Mouse (Mus musculus) liver, embryonic 12.5 days (tissue): ENCODE measurements around the gene Actr2. TPM values are rescaled to one million over a fixed set of nuclear protein-coding genes. Genes with fewer than 3 reads are reported as not detected.
"Not testable (repeated sequence)": the region's sequence is repeated elsewhere in the genome, so short reads cannot be mapped to it uniquely, and the experiment has no call there.

Experiments
- ATAC-seq: fragments of 200-750 bp; cut with Nextera tagmentation; 2 replicates; pipeline ENCODE4 v1.8.0; 2017; ENCODE audit warnings: moderate number of reproducible peaks, mild to moderate bottlenecking, moderate library complexity
- H3K27ac ChIP-seq: fragments of 300-500 bp; sonication (generic); 2 replicates; pipeline ENCODE4 v1.5.1; 2016; ENCODE audit warnings: mild to moderate bottlenecking
- H3K27me3 ChIP-seq: fragments of 300-500 bp; sonication (generic); replicated peaks from 2 replicates; pipeline ENCODE4 v1.6.1; 2016; ENCODE audit warnings: mild to moderate bottlenecking, moderate library complexity
- H3K36me3 ChIP-seq: fragments of 300-500 bp; sonication (generic); 2 replicates; pipeline ENCODE4 v1.6.1; 2016; ENCODE audit warnings: mild to moderate bottlenecking, moderate library complexity
- H3K4me1 ChIP-seq: fragments of 300-500 bp; sonication (generic); 2 replicates; pipeline ENCODE4 v1.6.1; 2016
- H3K4me2 ChIP-seq: fragments of 300-500 bp; sonication (generic); 2 replicates; pipeline ENCODE4 v1.6.1; 2016; ENCODE audit warnings: mild to moderate bottlenecking, moderate library complexity
- H3K4me3 ChIP-seq: fragments of 300-500 bp; sonication (generic); 2 replicates; pipeline ENCODE4 v1.5.1; 2016; ENCODE audit warnings: mild to moderate bottlenecking, moderate library complexity
- H3K9ac ChIP-seq: fragments of 300-500 bp; sonication (generic); 2 replicates; pipeline ENCODE4 v1.6.1; 2016; ENCODE audit warnings: mild to moderate bottlenecking, moderate library complexity
- H3K9me3 ChIP-seq: fragments of 300-500 bp; sonication (generic); replicated peaks from 2 replicates; pipeline ENCODE4 v1.6.1; 2016; ENCODE audit warnings: mild to moderate bottlenecking, moderate library complexity
- WGBS: fragments of 180-500 bp; shearing (Covaris S2); methylation state at CpG from one replicate; pipeline ENCODE4 v1.1.7; 2016; ENCODE audit not compliant: insufficient replicate concordance; 5-methylcytosine and 5-hydroxymethylcytosine counted together
- polyA plus RNA-seq: library from polyadenylated mRNA; unstranded; fragments of >200 nt; fragmentation: Nextera tagmentation; extraction: Ambion mirVana; gene quantifications from 2 replicates; pipeline ENCODE4 v1.2.1, GENCODE M21; 2016

The Actr2 gene
- polyA plus RNA-seq, 1 experiment from 2014 or later, result 78.1 TPM

DNA sequence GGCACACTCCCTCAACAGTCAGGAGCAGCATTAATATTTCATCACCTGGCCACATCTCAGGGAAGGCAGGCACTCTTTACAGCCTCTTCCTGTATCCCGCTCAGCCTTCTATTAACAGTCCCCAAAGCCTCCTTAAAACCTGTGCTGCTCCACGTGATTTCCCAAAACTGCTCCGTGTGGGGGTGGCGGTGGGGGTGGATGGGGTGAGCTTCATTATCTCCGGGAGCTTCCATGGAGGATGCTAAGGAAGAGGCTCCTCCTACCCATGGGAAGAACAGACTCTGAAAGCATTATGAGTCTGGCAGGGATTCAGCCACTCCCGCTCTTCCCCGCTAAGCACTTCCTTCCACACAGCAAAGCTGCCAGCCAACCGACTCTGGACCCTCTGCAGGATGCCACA, 74.0 kb downstream of the Actr2 start:
- Histone ChIP-seq H3K4me3 (no peak overlapping the region), H3K4me1 (peaks cover 37% of the 10 kb centered on the region), H3K27ac (no peak overlapping the region), H3K9ac (no peak overlapping the region), H3K4me2 (no peak overlapping the region), H3K36me3 (no peaks in the 10 kb centered on the region), H3K27me3 (0 out of 2 replicates have a peak, but pooled peaks cover 6% of the 10 kb centered on the region), H3K9me3 (no peaks in the 10 kb centered on the region)
- ATAC-seq, result no peak
- WGBS, result 45% methylated on average over 8 of the region's 8 CpGs

DNA sequence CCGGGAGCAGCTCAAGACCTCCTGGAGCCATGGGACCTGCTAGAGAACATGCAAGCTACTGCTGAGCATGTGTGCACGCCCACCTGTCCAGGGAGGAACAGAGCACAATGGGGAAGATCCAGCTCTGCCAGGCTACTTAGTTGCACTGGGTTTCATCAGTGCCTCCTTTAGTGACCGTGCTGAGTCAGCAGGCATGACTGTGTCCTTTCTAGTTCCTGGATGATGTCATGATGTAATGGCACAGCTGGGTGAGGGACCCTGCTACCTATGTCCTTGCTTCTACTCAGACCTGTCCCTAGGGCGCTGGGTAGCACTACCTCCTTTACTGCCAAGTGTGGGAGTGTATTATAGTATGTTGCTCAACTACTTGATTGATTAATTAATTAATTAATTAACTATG, 75.0 kb downstream of the Actr2 start:
- Histone ChIP-seq H3K27me3 (0 out of 2 replicates have a peak, but pooled peaks cover 6% of the 10 kb centered on the region), H3K4me3 (no peak overlapping the region), H3K4me2 (no peak overlapping the region), H3K4me1 (peaks cover 30% of the 10 kb centered on the region), H3K36me3 (no peaks in the 10 kb centered on the region), H3K9ac (no peak overlapping the region), H3K27ac (no peak overlapping the region), H3K9me3 (no peaks in the 10 kb centered on the region)
- WGBS, result 65% methylated on average over 4 of the region's 4 CpGs
- no peak for ATAC-seq

DNA sequence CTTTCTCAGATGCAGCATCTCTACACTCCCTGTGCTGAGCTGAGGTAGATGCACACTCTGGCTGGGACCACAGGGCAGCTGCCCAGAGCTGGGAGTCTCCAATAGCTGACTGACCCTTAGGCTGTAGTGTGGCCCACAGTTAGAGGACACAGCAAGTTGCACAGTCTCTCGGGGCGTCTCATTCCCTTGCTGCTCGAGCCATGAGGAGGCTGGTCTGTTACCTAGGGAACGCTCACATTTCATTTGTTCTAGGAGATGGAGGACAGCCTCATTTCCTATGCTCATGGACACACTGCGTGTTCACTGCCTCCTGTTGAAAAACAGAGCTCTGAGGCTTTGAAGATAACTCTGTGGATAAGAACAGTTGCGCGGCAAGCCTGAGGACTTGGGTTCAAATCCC, 76.7 kb downstream of the Actr2 start:
- Histone ChIP-seq H3K4me2 (0 out of 2 replicates have a peak overlapping the region, but pooled peaks have one; percentile 22), H3K4me3 (no peak overlapping the region), H3K27ac (no peak overlapping the region; the same call in 1 of the 2 replicates), H3K27me3 (0 out of 2 replicates have a peak, but pooled peaks cover 6% of the 10 kb centered on the region), H3K36me3 (no peaks in the 10 kb centered on the region), H3K9me3 (no peaks in the 10 kb centered on the region; the same call in 1 of the 2 replicates), H3K9ac (no peak overlapping the region), H3K4me1 (peaks cover 21% of the 10 kb centered on the region)
- ATAC-seq, result peak; percentile 27; the same call in 1 of the 2 replicates
- WGBS, result 87% methylated on average over 7 of the region's 7 CpGs

DNA sequence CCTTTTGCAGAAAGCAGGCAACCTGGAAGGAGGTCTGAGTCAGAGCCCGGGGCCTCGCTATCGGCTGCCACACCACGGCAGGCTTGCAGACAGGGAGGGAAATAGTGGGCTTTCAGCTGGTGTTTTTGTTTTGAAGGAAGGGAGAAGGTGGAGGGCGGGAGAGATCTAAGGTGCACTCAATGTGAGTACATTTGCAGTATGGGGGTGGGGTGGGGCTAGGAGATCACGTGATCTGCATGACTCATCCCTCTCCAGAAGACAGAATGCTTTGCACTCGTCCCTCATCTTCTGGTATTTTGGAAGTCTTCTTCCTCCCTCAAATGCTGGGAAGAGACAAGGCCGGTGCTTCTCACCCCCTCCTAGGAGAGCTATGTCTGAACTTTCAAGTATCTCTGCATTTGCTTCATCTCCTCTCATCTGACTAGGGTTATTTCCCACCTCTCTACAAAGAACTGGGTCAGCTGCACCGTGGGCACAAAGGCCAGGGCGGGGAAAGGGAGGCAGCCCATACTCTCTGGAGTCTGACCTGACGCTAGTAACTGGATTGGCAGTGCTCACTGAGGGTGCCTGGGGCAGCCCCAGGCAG, 77.3 kb downstream of the Actr2 start:
- WGBS, result 29% methylated on average over 11 of the region's 11 CpGs
- H3K4me2 ChIP-seq, result peak overlapping the region; percentile 22; the same call in 1 of the 2 replicates
- ATAC-seq, result peak; percentile 71

DNA sequence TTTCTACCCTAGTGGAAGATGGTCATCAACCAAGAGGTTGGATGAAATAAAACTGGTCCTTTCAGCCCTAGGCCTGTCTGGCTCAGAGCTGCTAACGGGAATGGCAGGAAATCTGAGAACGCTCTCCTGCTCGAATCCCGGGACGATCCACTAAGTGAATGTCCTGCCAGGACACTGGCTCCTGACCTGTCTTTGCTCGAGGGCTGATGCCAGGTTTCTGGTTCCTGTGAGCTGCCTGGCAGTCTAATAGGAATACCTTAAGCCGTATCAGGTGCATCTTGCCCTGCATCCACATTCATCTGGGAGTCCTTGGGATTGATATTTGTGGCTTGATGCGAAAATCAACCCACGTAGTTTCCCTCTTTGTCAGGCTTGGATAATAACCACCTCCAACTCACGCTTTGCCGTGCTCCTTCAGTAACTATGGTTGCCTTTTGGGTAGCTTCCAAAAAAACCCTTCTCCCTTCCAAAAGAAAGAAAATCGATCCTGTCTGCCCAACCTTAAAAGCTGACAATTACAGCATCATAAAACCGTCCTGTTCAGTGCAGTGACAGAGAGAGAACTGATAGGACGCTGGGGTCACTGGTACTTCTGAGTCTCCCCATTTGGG, 78.3 kb downstream of the Actr2 start:
- H3K4me2 ChIP-seq, result no peak overlapping the region
- 69% methylated on average over 14 of the region's 14 CpGs for WGBS

More for the DNA sequence above, 77.3 kb downstream of the Actr2 start:
- Histone ChIP-seq H3K9ac (no peak overlapping the region), H3K27ac (no peak overlapping the region; the same call in 1 of the 2 replicates), H3K27me3 (0 out of 2 replicates have a peak, but pooled peaks cover 6% of the 10 kb centered on the region), H3K9me3 (no peaks in the 10 kb centered on the region; the same call in 1 of the 2 replicates), H3K4me1 (peaks cover 20% of the 10 kb centered on the region), H3K4me3 (no peak overlapping the region), H3K36me3 (no peaks in the 10 kb centered on the region)

DNA sequence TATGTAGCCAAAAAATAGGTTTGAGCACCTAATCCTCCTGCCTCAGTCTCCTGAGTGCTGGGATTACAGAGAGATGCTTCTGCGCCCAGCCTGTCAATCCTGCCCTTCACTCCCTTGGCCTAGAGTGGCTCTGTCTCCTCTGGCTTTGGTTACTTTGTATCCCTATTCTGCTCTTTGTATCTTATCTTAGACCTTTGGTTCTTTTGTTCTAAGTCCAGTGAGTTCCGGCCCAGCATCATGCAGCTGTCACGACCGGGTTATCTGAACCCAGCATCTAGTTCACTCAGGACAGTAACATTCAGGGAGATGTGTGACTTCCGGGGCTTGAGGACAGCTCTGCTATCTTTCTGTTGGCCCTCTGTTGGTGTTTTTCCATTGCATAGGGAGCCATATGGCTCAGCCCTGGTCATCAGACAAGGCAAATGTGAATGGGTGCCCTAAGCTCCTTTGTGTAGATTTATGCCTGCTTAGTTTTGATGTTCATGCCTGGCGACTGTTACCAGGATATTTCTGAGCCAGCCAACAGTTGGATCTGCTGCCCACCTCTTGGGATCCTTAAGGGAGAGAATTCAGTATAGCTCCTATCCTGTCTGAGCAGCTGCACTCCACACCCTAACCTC, 79.1 kb downstream of the Actr2 start:
- H3K27me3 ChIP-seq, result 0 out of 2 replicates have a peak, but pooled peaks cover 6% of the 10 kb centered on the region
- H3K9me3 ChIP-seq, result no peaks in the 10 kb centered on the region; the same call in 1 of the 2 replicates
- peaks cover 28% of the 10 kb centered on the region for H3K4me1 ChIP-seq
- ATAC-seq, result no peak
- no peak overlapping the region for H3K27ac ChIP-seq
- no peak overlapping the region for H3K4me2 ChIP-seq
- H3K36me3 ChIP-seq, result no peaks in the 10 kb centered on the region
- no peak overlapping the region for H3K9ac ChIP-seq
- WGBS, result 25% methylated on average over 6 of the region's 6 CpGs
- no peak overlapping the region for H3K4me3 ChIP-seq

More for the DNA sequence above, 78.3 kb downstream of the Actr2 start:
- Histone ChIP-seq H3K9ac (no peak overlapping the region), H3K27ac (no peak overlapping the region), H3K4me3 (no peak overlapping the region), H3K4me1 (peaks cover 20% of the 10 kb centered on the region), H3K36me3 (no peaks in the 10 kb centered on the region), H3K9me3 (no peaks in the 10 kb centered on the region; the same call in 1 of the 2 replicates), H3K27me3 (0 out of 2 replicates have a peak, but pooled peaks cover 6% of the 10 kb centered on the region)
- ATAC-seq, result no peak

DNA sequence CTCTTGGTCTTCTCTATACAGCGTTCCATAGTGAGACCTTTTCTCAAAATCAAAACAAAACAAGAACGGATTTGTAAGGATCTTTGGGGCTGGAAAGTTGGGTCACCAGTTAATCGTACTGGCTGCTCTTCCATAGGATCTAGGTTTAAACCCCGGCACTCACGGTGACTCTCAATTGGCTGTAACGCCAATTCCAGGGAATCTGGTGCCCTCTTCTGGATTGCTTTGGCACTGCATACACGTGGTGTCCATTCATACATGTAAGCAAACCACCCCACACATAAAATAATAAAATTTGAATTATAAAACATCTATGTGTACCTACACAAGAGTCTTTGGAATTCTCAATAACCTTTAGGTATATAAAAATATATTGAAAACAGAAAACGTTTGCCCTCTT, 81.2 kb downstream of the Actr2 start:
- no peaks in the 10 kb centered on the region for H3K27me3 ChIP-seq
- no peak overlapping the region for H3K27ac ChIP-seq
- peaks cover 32% of the 10 kb centered on the region for H3K4me1 ChIP-seq
- no peak for ATAC-seq
- no peak overlapping the region for H3K9ac ChIP-seq
- no peak overlapping the region for H3K4me2 ChIP-seq
- WGBS, result 28% methylated on average over 8 of the region's 8 CpGs
- H3K9me3 ChIP-seq, result no peaks in the 10 kb centered on the region; the same call in 1 of the 2 replicates
- 0 out of 2 replicates have a peak, but pooled peaks cover 3% of the 10 kb centered on the region for H3K36me3 ChIP-seq
- no peak overlapping the region for H3K4me3 ChIP-seq

DNA sequence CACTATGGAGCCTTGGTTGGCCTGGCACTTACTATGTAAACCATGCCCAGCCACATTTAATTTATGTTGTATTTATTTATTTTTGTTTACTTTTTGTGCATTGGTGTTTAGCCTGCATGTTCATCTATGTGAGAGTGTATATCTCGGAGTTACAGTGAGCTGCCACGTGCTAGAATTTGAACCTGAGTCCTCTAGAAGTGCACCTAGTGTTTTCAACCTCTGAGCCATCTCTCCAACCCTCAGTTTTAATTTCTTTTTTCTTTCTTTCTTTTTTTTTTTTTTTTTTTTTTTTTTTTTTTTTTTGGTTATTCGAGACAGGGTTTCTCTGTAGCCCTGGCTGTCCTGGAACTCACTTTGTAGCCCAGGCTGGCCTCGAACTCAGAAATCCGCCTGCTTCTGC, 81.7 kb downstream of the Actr2 start:
- H3K4me3 ChIP-seq, ATAC-seq, H3K4me2 ChIP-seq, H3K27ac ChIP-seq, H3K36me3 ChIP-seq, H3K9ac ChIP-seq, H3K27me3 ChIP-seq, H3K9me3 ChIP-seq: not testable (repeated sequence)
- 79% methylated on average over 5 of the region's 5 CpGs for WGBS
- peaks cover 32% of the 10 kb centered on the region for H3K4me1 ChIP-seq

DNA sequence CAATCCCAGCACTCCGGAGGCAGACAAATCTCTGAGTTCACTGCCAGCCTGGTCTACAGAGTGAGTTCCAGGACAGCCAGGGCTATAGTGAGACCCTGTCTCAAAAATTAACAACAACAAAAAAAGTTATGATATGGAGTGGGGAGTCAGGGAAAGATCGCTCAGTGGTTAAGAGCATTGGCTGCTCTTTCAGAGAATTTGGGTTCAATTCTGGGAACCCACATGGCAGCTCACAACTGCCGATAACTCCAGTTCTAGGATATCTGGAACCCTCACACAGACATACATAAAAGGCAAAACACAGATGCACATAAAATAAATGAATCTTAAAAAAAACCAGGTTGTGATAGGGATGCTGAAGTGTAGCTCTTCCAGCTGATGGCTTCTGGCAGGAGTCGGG, 83.7 kb downstream of the Actr2 start:
- Histone ChIP-seq H3K9me3 (no peaks in the 10 kb centered on the region; the same call in 1 of the 2 replicates), H3K4me2 (0 out of 2 replicates have a peak overlapping the region, but pooled peaks have one; percentile 2), H3K36me3 (peaks cover 20% of the 10 kb centered on the region; the same call in 1 of the 2 replicates), H3K9ac (no peak overlapping the region), H3K27me3 (no peaks in the 10 kb centered on the region), H3K4me3 (no peak overlapping the region), H3K27ac (no peak overlapping the region), H3K4me1 (peaks cover 37% of the 10 kb centered on the region)
- peak; percentile 59 for ATAC-seq
- 55% methylated on average over 4 of the region's 4 CpGs for WGBS

DNA sequence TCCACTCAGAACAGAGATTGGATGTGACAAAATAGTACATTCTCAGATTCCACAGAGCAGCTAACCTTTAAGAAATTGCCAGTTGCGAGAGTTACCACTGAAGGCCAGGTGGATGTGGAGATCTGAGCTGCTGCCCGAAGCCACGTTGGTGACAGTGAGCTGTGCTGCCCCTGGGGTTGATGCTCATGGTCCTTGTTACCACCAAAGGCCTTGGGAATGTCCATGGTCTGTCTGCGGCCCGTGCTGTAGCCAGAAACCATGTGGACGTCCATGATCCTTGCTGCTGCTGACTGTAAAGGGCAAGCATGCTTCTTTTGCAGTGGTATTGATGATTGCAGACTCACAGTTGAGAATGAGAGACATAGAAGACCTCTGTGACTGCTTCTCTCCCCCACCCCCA, 84.3 kb downstream of the Actr2 start:
- no peak for ATAC-seq
- Histone ChIP-seq H3K4me1 (peaks cover 36% of the 10 kb centered on the region), H3K4me3 (no peak overlapping the region), H3K27ac (0 out of 2 replicates have a peak overlapping the region, but pooled peaks have one; percentile 7), H3K4me2 (no peak overlapping the region), H3K27me3 (no peaks in the 10 kb centered on the region), H3K36me3 (peaks cover 24% of the 10 kb centered on the region; the same call in 1 of the 2 replicates), H3K9ac (no peak overlapping the region), H3K9me3 (no peaks in the 10 kb centered on the region; the same call in 1 of the 2 replicates)
- WGBS, result 79% methylated on average over 6 of the region's 6 CpGs

DNA sequence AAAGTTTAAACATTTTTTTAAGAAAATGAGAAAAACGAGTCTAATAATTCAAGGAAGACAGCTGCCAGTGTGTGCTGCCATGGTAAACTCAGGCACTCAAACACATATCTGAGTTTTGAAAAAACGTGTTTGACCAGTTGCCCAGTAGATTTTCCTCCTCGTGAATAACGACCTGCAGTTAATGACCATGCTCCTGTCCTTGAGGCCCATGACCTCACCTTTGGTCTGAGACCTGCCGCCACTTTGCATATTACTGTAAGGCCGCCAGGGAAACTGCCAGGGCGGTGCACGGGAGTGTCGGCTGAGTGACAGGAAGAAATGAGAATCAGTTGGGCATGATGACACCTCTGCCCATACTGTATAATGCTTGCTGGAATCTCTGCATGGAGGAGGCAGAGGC, 85.0 kb downstream of the Actr2 start:
- Histone ChIP-seq H3K4me3 (no peak overlapping the region), H3K4me1 (peaks cover 43% of the 10 kb centered on the region), H3K27me3 (no peaks in the 10 kb centered on the region), H3K9ac (no peak overlapping the region), H3K36me3 (peaks cover 29% of the 10 kb centered on the region; the same call in 1 of the 2 replicates), H3K4me2 (no peak overlapping the region), H3K9me3 (no peaks in the 10 kb centered on the region; the same call in 1 of the 2 replicates), H3K27ac (0 out of 2 replicates have a peak overlapping the region, but pooled peaks have one; percentile 25)
- ATAC-seq, result no peak
- WGBS, result 76% methylated on average over 9 of the region's 9 CpGs

DNA sequence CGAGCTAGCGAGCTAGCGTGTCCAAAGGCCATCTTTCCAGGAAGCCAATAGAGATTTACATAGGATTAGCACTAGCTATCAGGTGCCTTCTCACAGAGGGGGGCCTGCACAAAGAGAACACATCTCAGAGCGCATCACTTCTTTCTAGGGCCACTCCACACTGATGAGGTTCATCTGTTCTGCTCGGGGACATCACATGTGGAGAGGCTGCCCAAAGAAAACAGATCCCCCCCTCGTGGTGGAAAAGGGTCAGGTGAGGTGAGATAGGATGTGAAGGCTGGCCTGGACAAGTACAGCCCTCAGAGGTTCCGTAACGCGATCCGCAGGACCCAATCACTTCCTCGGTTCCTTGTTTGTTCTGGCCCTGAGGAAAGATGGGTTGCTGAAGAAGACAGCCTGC, 86.8 kb downstream of the Actr2 start:
- WGBS, result 72% methylated on average over 11 of the region's 11 CpGs
- H3K27ac ChIP-seq, result peak overlapping the region; percentile 27
- H3K4me1 ChIP-seq, result peaks cover 56% of the 10 kb centered on the region
- H3K27me3 ChIP-seq, result no peaks in the 10 kb centered on the region
- H3K4me2 ChIP-seq, result no peak overlapping the region
- no peak for ATAC-seq
- H3K9me3 ChIP-seq, result peaks cover 7% of the 10 kb centered on the region
- no peak overlapping the region for H3K4me3 ChIP-seq
- no peak overlapping the region for H3K9ac ChIP-seq
- peaks cover 40% of the 10 kb centered on the region for H3K36me3 ChIP-seq
